Mouse (Mus musculus) WW6 (cell line): ENCODE measurements at regions not wholly inside any gene's neighbourhood (a gene's known extent, or its start where the extent isn't known, plus 50 kb on each side); places are given as distances from the start of the nearest gene placed in this dataset.
A peak's percentile ranks its signal among the peaks of the same experiment; 100 is the strongest.

ENCODE experiments used
- DNase-seq: peaks from one replicate; pipeline ENCODE4 v3.0.0-alpha.2; 2013; ENCODE audit warnings: low read depth, low spot score

DNA sequence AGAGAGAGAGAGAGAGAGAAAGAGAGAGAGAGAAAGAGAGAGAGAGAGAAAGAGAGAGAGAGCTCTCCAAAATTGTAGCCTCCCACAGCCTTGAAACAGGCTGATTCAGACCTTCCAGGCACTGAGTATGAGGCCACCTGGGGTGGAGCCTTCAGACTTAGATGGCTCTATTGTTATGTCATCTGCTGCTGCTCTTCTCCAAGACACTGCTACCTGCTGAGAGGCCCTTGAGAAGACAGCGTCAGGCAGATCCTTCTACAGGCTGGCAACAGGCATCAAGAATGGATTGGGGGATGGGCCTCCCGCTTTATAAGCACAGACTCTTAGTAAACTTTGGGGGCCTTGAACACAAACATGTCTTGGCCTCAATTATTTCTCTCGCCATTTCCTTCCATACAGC lies 1340.9 kb upstream of the Adgrl3 start:
- DNase-seq, result peak; percentile 52

DNA sequence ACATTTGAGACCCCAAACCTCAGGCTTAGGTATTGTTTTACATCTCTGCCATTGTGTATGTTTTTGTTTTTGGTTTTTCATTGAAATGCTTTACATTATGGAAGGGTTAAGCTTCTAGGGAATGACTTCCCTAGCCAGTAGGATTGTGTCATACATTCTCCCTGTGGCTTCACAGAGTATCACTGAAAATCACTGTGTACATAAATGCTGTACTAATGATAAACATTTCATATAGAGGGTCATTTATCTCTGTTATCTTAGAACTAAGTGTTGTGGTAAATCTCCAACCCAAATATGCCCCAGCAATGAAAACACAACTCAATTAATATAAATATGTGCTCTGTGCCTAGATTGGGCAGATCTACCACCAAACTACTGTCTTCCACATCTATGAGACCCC lies 1339.6 kb upstream of the Adgrl3 start:
- DNase-seq, result no peak

GRCm38 (mm10) chr5:79706631-79707030 lies 1313.3 kb upstream of the Adgrl3 start:
- no peak for DNase-seq

DNA sequence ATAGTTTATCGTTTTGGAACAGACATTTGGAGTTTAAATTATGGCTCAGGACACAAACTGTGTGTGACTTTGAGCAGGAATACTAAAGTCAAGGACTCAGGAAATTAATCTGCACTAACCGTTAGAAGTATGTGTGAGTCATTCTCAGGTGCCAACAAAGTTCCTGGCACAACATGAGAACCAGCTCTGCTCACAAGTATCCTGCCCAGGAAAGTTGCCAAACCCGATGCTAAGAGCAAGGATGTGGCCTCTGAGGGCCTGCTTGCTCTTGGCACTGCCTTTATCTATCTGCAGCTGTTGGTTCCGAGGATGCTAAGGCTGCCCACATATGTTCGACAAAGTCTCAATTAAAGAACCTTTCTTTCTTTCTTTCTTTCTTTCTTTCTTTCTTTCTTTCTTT lies 1285.1 kb upstream of the Adgrl3 start:
- DNase-seq, result no peak

- no peak for DNase-seq
These were observed 1235.5 kb upstream of the Adgrl3 start for GRCm38 (mm10) chr5:79784391-79784790.

GRCm38 (mm10) chr5:79826531-79826930 lies 1193.4 kb upstream of the Adgrl3 start:
- DNase-seq, result no peak

DNA sequence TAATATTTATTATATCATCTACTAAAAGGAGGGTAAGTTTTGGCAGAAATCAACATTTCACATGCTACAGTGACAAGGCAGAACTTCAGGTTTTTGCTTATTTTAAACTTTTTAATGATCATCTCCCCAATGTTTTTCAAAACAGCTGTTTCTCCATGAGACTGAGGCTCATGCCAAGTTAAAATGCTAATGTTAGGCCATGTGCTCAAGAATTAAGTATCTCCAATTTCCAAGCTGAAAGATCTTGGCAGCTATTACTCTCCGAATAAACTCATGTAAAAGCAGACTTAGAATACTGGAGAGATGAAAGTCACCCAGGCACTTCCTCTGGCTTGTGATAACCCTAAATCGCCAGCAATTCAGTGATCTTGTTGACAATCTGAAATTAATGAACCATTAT lies 1173.5 kb upstream of the Adgrl3 start:
- DNase-seq, result no peak

GRCm38 (mm10) chr5:79855866-79856265 lies 1164.1 kb upstream of the Adgrl3 start:
- DNase-seq, result no peak

- no peak for DNase-seq
These were observed 1119.2 kb upstream of the Adgrl3 start for GRCm38 (mm10) chr5:79900713-79901112.

DNA sequence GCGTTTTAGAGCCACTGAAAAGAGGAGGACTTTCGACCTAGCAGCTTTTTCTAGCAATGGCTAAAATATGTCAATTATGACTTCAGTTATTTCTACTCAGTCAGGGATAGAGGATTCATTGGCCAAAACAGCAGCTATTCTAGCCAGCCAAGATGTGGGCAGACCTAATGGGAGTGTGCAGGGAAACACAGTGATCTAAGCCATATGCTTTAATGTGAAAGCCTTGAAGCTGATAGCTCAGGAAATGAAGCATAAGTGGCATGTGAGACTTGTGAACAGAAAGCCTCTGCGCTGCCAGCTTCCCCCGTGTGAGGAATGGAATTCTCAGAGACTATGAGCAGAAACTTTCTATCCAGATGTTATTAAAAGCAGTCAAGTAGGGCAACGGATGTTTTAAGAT lies 1114.6 kb upstream of the Adgrl3 start:
- DNase-seq, result no peak
